Mouse (Mus musculus): ENCODE measurements around the gene Mavs. TPM values are rescaled to one million over a fixed set of nuclear protein-coding genes. Genes with fewer than 3 reads are reported as not detected.

Mavs gene
- 37.9 TPM in 2 replicates for polyA plus RNA-seq (2015; fragmentation: Nextera tagmentation; extraction: Ambion mirVana)

DNA sequence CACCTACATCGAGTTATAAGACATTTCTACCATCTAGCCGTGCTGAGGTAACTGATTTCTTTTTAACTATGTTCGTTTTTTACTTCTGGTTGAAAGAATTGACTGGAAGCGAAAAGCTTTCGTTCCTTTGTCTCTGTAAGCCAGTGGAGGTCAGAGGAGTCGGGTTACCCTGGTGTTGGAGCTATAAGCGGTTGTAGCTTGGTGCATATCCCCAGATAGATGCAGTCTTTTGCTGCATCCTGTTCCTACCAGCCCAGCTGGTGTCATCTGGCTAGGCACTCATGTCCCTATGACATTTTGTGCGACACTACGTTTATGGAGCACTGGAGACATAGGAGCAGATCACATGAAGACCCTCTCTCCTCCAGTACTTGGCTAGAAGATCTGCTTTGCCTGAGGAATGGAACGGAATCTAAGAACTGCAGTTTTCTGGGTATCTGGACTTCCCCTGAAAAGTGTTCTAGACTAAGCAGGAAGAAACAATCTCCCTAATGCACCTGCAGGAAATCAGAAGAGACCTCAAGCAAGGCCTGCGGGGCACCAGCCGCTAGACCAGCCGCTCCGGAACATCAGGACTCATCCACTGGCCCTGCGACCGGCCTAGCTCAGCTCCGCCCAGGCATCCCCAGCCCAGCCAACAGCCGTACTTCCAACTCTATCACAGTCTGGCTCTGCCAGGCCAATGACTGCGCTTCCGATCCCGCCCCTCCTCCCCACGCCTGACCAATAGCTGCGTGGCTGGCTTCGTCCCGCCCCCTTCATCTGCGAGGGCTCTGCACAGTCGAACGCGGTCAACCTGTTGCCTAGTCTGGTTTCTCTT is at the start of gene Mavs:
Gene Mavs, plus strand, starts transcription at position 757 of the 820 bp plus-strand sequence.
- Histone ChIP-seq H3K9ac (replicated peaks; ENCODE audit: low read length) (peak within 1 kb of the TSS; percentile 81), H3K4me2 (replicated peaks; ENCODE audit: low read depth, low read length) (peak within 1 kb of the TSS; percentile 63), H3K4me1 (ENCODE audit: insufficient read depth, low read length) (peaks cover 19% of the 10 kb centered on the region), H3K27me3 (ENCODE audit: insufficient read depth, low read length) (no peaks in the 10 kb centered on the region), H3K27ac (ENCODE audit: low read length) (peak within 1 kb of the TSS; percentile 89), H3K4me3 (ENCODE audit: low read length) (peak within 1 kb of the TSS; percentile 66), H3K9me3 (ENCODE audit: low read length) (no peaks in the 10 kb centered on the region), H3K36me3 (ENCODE audit: insufficient read depth, low read length) (peaks cover 9% of the 10 kb centered on the region; the same call in 1 of the 2 replicates)
- peak; percentile 100 for ATAC-seq (ENCODE audit: low FRiP score, low TSS enrichment)
- 9% methylated on average over 29 of the region's 29 CpGs for WGBS

DNA sequence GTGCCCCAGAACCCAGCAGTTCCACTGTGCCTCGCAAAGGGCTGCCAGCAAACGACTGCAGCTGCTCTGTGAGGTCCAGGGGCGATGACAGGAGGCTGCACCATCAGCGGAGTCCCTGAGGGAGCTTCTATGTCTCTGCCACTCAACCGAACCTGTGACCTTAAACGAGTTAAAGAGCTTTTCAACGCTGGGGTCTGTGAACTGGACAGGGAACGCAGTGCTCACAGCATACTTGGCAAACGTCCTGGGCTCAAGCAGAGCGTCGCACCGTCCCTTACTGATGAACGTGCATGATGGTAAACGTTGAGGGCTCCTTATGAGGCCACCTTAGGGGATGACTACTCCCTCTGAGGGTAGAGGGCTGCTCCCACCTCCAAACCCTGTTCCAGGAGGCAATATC is 47.5 kb upstream of the Mavs start:
- no peak for ATAC-seq (ENCODE audit: low FRiP score, low TSS enrichment)
- Histone ChIP-seq H3K4me1 (ENCODE audit: insufficient read depth, low read length) (peaks cover 30% of the 10 kb centered on the region), H3K36me3 (ENCODE audit: insufficient read depth, low read length) (peaks cover 2% of the 10 kb centered on the region; the same call in 1 of the 2 replicates), H3K9me3 (ENCODE audit: low read length) (no peaks in the 10 kb centered on the region), H3K27me3 (ENCODE audit: insufficient read depth, low read length) (no peaks in the 10 kb centered on the region), H3K27ac (ENCODE audit: low read length) (peak overlapping the region; percentile 70), H3K4me2 (replicated peaks; ENCODE audit: low read depth, low read length) (peak overlapping the region; percentile 89), H3K4me3 (ENCODE audit: low read length) (peak overlapping the region; percentile 75), H3K9ac (replicated peaks; ENCODE audit: low read length) (peak overlapping the region; percentile 85)
- 2% methylated on average over 14 of the region's 14 CpGs for WGBS

DNA sequence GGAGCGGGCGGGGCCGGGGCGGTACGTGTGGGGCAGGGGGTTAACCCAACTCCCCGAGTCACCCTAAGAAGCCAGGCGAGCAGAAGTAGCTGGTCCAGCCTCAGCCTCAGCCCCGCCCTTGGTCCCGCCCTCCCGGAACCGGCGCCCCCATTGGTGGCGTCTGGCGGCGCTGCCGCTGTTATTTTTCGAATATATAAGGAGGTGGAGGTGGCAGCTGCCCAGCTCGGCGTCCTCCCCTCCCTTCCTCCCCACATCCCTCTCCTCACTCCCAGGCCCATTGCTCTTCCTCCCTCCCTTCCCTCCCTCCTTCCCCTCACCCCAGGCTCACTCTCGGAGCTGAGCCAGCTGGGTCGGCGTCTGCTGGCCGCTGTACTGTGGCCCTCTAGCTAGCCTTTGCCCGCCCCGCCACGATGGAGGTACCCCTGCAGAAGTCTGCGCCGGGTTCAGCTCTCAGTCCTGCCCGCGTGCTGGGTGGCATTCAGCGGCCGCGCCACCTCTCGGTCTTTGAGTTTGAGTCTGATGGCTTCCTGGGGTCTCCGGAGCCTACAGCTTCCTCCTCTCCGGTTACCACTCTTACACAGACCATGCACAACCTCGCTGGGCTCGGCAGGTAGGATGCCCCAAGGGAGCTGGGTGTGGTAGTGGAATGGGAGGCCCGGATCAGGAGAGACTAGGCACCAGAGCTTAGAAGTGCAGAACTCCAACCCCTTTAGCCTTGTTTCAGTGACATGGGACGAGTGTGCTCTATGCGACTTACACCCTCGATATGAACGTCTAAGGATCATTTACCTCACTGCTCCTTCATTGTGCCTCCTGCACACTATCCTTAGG is 46.9 kb upstream of the Mavs start, which contains the start of the genes Cdc25b and Spef1:
Gene Cdc25b, plus strand, starts transcription at position 179 of the 831 bp plus-strand sequence.
Gene Spef1, minus strand, starts transcription at position 512 of the 831 bp plus-strand sequence.
- peak within 1 kb of the TSS; percentile 89 for H3K4me2 ChIP-seq (replicated peaks; ENCODE audit: low read depth, low read length)
- ATAC-seq (ENCODE audit: low FRiP score, low TSS enrichment) = peak; percentile 88
- H3K9me3 ChIP-seq (ENCODE audit: low read length) = no peaks in the 10 kb centered on the region
- H3K27ac ChIP-seq (ENCODE audit: low read length) = peak within 1 kb of the TSS; percentile 85
- peak within 1 kb of the TSS; percentile 75 for H3K4me3 ChIP-seq (ENCODE audit: low read length)
- peaks cover 30% of the 10 kb centered on the region for H3K4me1 ChIP-seq (ENCODE audit: insufficient read depth, low read length)
- no peaks in the 10 kb centered on the region for H3K27me3 ChIP-seq (ENCODE audit: insufficient read depth, low read length)
- H3K9ac ChIP-seq (replicated peaks; ENCODE audit: low read length) = peak within 1 kb of the TSS; percentile 85
- whole genome bisulfite sequencing = 1% methylated on average over 42 of the region's 43 CpGs
- H3K36me3 ChIP-seq (ENCODE audit: insufficient read depth, low read length) = peaks cover 8% of the 10 kb centered on the region

DNA sequence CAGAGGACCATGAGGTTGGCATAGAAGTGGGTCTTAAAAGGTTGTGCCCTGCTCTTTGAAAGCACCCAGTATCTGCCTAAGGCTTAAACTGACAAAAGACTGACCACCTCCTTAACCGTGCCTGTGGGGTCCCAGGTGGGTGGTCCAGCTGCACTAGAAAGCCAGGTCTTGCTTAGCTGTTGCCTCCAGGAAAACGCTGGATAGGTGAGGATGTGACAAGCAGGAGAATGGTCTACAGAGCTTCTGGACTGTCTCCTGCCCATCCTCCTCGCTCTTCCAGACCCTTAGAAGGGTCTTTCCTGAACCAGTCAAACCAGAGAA is 46.3 kb upstream of the Mavs start:
- H3K4me2 ChIP-seq (replicated peaks; ENCODE audit: low read depth, low read length) = peak overlapping the region; percentile 89
- H3K27me3 ChIP-seq (ENCODE audit: insufficient read depth, low read length) = no peaks in the 10 kb centered on the region
- H3K9ac ChIP-seq (replicated peaks; ENCODE audit: low read length) = peak overlapping the region; percentile 85
- 0 out of 2 replicates have a peak, but pooled peaks have one; percentile 0 for ATAC-seq (ENCODE audit: low FRiP score, low TSS enrichment)
- peaks cover 12% of the 10 kb centered on the region for H3K36me3 ChIP-seq (ENCODE audit: insufficient read depth, low read length)
- peak overlapping the region; percentile 85 for H3K27ac ChIP-seq (ENCODE audit: low read length)
- no peaks in the 10 kb centered on the region for H3K9me3 ChIP-seq (ENCODE audit: low read length)
- H3K4me1 ChIP-seq (ENCODE audit: insufficient read depth, low read length) = peaks cover 30% of the 10 kb centered on the region
- 27% methylated on average over 3 of the region's 3 CpGs for WGBS
- peak overlapping the region; percentile 75 for H3K4me3 ChIP-seq (ENCODE audit: low read length)

DNA sequence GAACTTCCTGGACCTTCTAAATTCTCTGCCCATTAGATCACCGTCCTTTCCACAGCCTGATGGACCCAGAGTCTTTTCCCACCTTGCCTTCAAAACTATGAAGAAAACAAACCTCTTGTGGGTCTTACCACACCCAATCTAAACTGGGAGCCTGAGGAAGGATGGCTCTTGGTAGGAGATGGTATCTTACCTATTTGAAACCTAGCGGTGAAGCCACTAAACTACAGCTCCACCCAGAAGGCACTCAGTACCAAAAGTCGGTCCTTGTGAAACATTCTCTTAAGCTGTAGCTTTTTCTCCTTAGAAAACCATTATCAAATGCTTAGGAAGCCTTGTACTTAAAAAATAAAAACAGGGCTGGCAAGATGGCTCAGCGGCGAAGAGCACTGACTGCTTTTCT is 45.6 kb upstream of the Mavs start:
- no peak overlapping the region for H3K9ac ChIP-seq (replicated peaks; ENCODE audit: low read length)
- 93% methylated on average over 5 of the region's 5 CpGs for WGBS
- no peaks in the 10 kb centered on the region for H3K27me3 ChIP-seq (ENCODE audit: insufficient read depth, low read length)
- no peak overlapping the region for H3K27ac ChIP-seq (ENCODE audit: low read length)
- ATAC-seq (ENCODE audit: low FRiP score, low TSS enrichment) = no peak
- H3K4me1 ChIP-seq (ENCODE audit: insufficient read depth, low read length) = peaks cover 30% of the 10 kb centered on the region
- H3K4me3 ChIP-seq (ENCODE audit: low read length) = no peak overlapping the region
- H3K4me2 ChIP-seq (replicated peaks; ENCODE audit: low read depth, low read length) = peak overlapping the region; percentile 89; the same call in 1 of the 2 replicates
- H3K36me3 ChIP-seq (ENCODE audit: insufficient read depth, low read length) = peaks cover 20% of the 10 kb centered on the region
- H3K9me3 ChIP-seq (ENCODE audit: low read length) = no peaks in the 10 kb centered on the region

DNA sequence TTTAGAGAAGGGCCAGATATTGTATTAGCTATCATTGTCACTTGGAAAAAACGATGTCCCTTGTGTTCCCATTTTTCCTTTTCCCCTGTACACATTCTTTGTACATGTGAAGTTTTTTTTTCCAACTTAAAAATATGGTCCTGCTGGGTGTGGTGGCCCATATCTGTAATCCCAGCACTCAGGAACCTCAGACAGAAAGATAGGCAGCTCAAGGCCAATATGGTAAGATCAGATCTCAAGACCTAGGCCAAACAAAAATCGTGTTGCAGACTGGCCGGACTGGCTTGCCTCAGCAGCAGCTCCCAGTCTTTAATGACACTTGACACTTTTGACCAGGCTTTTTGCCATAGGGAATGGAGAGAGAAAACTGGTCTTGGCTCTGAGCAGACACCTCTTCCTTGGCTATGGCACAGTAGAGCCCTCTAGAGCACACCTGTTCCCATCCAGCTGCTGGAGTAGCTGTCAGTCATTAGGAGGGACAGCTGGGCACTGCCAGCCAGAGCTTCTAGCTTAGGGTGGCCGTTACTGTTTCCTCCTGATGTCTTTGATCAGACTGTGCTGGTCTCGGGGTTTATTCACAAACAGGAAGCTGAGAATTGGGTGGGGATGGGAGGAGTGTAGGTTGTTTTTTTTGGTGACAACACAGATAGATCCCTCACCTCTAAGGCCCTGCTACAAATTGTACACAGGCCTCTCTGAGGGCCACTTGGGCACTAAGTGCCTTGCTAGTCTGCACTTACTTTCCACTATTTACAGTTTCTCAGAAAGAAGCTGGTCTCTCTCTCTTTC is 44.1 kb upstream of the Mavs start:
- no peaks in the 10 kb centered on the region for H3K27me3 ChIP-seq (ENCODE audit: insufficient read depth, low read length)
- WGBS = 36% methylated on average over 5 of the region's 5 CpGs
- no peak overlapping the region for H3K9ac ChIP-seq (replicated peaks; ENCODE audit: low read length)
- H3K4me3 ChIP-seq (ENCODE audit: low read length) = no peak overlapping the region
- H3K9me3 ChIP-seq (ENCODE audit: low read length) = no peaks in the 10 kb centered on the region
- H3K27ac ChIP-seq (ENCODE audit: low read length) = peak overlapping the region; percentile 82
- no peak for ATAC-seq (ENCODE audit: low FRiP score, low TSS enrichment)
- H3K4me1 ChIP-seq (ENCODE audit: insufficient read depth, low read length) = peaks cover 30% of the 10 kb centered on the region
- H3K36me3 ChIP-seq (ENCODE audit: insufficient read depth, low read length) = peaks cover 29% of the 10 kb centered on the region
- H3K4me2 ChIP-seq (replicated peaks; ENCODE audit: low read depth, low read length) = no peak overlapping the region

DNA sequence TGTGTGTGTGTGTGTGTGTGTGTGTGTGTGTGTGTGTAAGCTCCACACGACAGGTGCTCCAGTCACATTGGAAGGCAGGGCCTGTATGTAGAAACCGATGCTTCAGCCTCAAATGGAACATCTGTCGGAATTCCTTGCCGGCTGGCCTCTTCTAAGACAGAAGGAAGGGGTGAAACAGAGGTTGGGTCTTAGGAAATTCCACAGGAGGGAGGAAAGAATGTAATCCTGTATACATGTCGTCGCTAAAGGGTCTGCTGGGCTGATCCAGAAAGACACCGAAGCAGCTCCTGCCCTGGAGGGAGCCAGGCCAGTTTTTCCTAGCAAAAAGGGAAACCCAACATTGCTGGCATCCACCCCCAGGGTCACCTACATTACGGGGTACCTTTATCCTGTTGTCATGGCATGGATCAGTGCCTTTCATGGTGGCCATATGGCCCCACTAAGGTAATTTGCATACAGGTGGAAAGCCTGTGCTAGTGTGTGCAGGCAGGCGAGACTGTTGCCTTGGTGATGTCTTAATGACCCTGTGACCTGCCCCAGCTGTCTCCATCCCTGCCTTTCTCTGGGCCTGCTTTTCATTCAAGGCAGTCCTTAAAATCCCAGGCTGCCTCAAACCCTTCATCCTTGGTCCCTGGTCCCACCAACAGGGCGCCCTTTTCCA is 43.4 kb upstream of the Mavs start:
- Histone ChIP-seq H3K4me3 (ENCODE audit: low read length) (no peak overlapping the region), H3K9ac (replicated peaks; ENCODE audit: low read length) (no peak overlapping the region), H3K4me1 (ENCODE audit: insufficient read depth, low read length) (peaks cover 30% of the 10 kb centered on the region), H3K36me3 (ENCODE audit: insufficient read depth, low read length) (peaks cover 34% of the 10 kb centered on the region), H3K27me3 (ENCODE audit: insufficient read depth, low read length) (no peaks in the 10 kb centered on the region), H3K27ac (ENCODE audit: low read length) (peak overlapping the region; percentile 82), H3K4me2 (replicated peaks; ENCODE audit: low read depth, low read length) (peak overlapping the region; percentile 15; the same call in 1 of the 2 replicates), H3K9me3 (ENCODE audit: low read length) (no peaks in the 10 kb centered on the region)
- peak; percentile 76 for ATAC-seq (ENCODE audit: low FRiP score, low TSS enrichment)
- WGBS = 20% methylated on average over 10 of the region's 10 CpGs

DNA sequence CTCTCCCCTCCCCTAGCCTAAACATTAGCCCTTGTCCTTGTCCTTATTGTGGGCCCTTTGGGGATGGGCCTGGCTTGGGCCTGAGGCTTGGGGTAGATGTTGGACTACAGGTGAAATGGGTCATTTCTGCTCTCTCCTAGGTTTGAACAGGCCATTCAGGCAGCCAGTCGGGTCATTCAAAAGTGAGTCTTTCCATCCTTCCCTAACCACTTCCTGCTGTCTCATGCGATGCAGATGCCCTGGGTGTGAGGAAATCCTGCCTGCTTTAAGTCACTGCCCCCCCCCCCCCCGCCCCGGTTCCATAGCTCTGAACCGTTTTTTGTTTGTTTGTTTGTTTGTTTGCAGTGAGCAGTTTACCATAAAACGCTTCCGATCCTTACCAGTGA is 42.9 kb upstream of the Mavs start:
- Histone ChIP-seq H3K4me1 (ENCODE audit: insufficient read depth, low read length) (peaks cover 27% of the 10 kb centered on the region), H3K4me2 (replicated peaks; ENCODE audit: low read depth, low read length) (0 out of 2 replicates have a peak overlapping the region, but pooled peaks have one; percentile 15), H3K36me3 (ENCODE audit: insufficient read depth, low read length) (peaks cover 34% of the 10 kb centered on the region), H3K27me3 (ENCODE audit: insufficient read depth, low read length) (no peaks in the 10 kb centered on the region), H3K4me3 (ENCODE audit: low read length) (no peak overlapping the region), H3K9me3 (ENCODE audit: low read length) (no peaks in the 10 kb centered on the region), H3K27ac (ENCODE audit: low read length) (peak overlapping the region; percentile 82), H3K9ac (replicated peaks; ENCODE audit: low read length) (no peak overlapping the region)
- ATAC-seq (ENCODE audit: low FRiP score, low TSS enrichment) = no peak
- WGBS = 70% methylated on average over 6 of the region's 7 CpGs

Data from kidney, embryonic 16.5 days (tissue).